Mouse (Mus musculus): Measurements from ENCODE around the gene Gm21970. TPM values are rescaled to one million over a fixed set of nuclear protein-coding genes. Genes with fewer than 3 reads are reported as not detected.

Gene Gm21970
- polyA plus RNA-seq, 1 experiment: not detected

GRCm38 (mm10) chr16:91372577-91373472, 18.7 kb upstream of the Gm21970 start, which contains the start of gene Ifnar2:
TSS of gene Ifnar2 (plus strand) at chr16:91372783.
- no peak for DNase-seq (ENCODE audit: low read depth)

- DNase-seq (ENCODE audit: low read depth): no peak
Observed at GRCm38 (mm10) chr16:91373473-91374252, 17.9 kb upstream of the Gm21970 start.

- no peak for DNase-seq (ENCODE audit: low read depth)
Observed at GRCm38 (mm10) chr16:91374253-91374634, 17.3 kb upstream of the Gm21970 start.

GRCm38 (mm10) chr16:91376701-91377100, 14.8 kb upstream of the Gm21970 start:
- no peak for DNase-seq (ENCODE audit: low read depth)

GRCm38 (mm10) chr16:91378431-91378986, 13.0 kb upstream of the Gm21970 start:
- no peak for DNase-seq (ENCODE audit: low read depth)

GRCm38 (mm10) chr16:91378991-91379390, 12.5 kb upstream of the Gm21970 start:
- DNase-seq (ENCODE audit: low read depth): no peak

- no peak for DNase-seq (ENCODE audit: low read depth)
Observed at GRCm38 (mm10) chr16:91379412-91379811, 12.1 kb upstream of the Gm21970 start.

- no peak for DNase-seq (ENCODE audit: low read depth)
Observed at GRCm38 (mm10) chr16:91380151-91380550, 11.4 kb upstream of the Gm21970 start.

GRCm38 (mm10) chr16:91381606-91382005, 9.9 kb upstream of the Gm21970 start:
- no peak for DNase-seq (ENCODE audit: low read depth)

GRCm38 (mm10) chr16:91382261-91382790, 9.2 kb upstream of the Gm21970 start:
- DNase-seq (ENCODE audit: low read depth): no peak

- no peak for DNase-seq (ENCODE audit: low read depth)
Observed at GRCm38 (mm10) chr16:91384221-91384620, 7.3 kb upstream of the Gm21970 start.

GRCm38 (mm10) chr16:91385621-91386020, 5.9 kb upstream of the Gm21970 start:
- no peak for DNase-seq (ENCODE audit: low read depth)

GRCm38 (mm10) chr16:91386419-91387120, 5.0 kb upstream of the Gm21970 start:
- DNase-seq (ENCODE audit: low read depth): no peak

GRCm38 (mm10) chr16:91387121-91387486, 4.4 kb upstream of the Gm21970 start:
- DNase-seq (ENCODE audit: low read depth): no peak

- DNase-seq (ENCODE audit: low read depth): no peak
Observed at GRCm38 (mm10) chr16:91390100-91390499, 1.4 kb upstream of the Gm21970 start.

GRCm38 (mm10) chr16:91394826-91395410, 3.4 kb downstream of the Gm21970 start:
- DNase-seq (ENCODE audit: low read depth): peak; percentile 20

- DNase-seq (ENCODE audit: low read depth): no peak
Observed at GRCm38 (mm10) chr16:91395633-91396392, 4.3 kb downstream of the Gm21970 start.

- DNase-seq (ENCODE audit: low read depth): no peak
Observed at GRCm38 (mm10) chr16:91396844-91397537, 5.5 kb downstream of the Gm21970 start.

GRCm38 (mm10) chr16:91398030-91398429, 6.5 kb downstream of the Gm21970 start:
- DNase-seq (ENCODE audit: low read depth): no peak

- DNase-seq (ENCODE audit: low read depth): no peak
Observed at GRCm38 (mm10) chr16:91398944-91399343, 7.4 kb downstream of the Gm21970 start.
